Mouse (Mus musculus) ES-E14 (cell line): ENCODE data around the gene Disp1.

Source experiments
- MAFK ChIP-seq: IDR thresholded peaks from 2 replicates; pipeline ENCODE4 v1.6.1; 2014; ENCODE audit warnings: mild to moderate bottlenecking, low read depth, low read length, inconsistent platforms; ENCODE audit not compliant: insufficient read depth
- ZNF384 ChIP-seq: IDR thresholded peaks from 2 replicates; pipeline ENCODE4 v1.6.1; 2012; ENCODE audit warnings: low read depth, low read length, inconsistent platforms

- no peak for TF ChIP-seq ZNF384
- no peak for TF ChIP-seq MAFK
These were observed 13.7 kb downstream of the Disp1 start for GRCm38 (mm10) chr1:183207623-183208022.
